Mouse (Mus musculus): Measurements from ENCODE around the gene Pabpc4. TPM values are rescaled to one million over a fixed set of nuclear protein-coding genes. Genes with fewer than 3 reads are reported as not detected.
"Not testable (repeated sequence)": the region's sequence is repeated elsewhere in the genome, so short reads cannot be mapped to it uniquely, and the experiment has no call there.

Pabpc4 gene
- total RNA-seq, 1 experiment from 2014 or later = 40.0 TPM

GRCm38 (mm10) chr4:123295026-123295425, 32.9 kb downstream of the Pabpc4 start:
- not testable (repeated sequence) for ATAC-seq (ENCODE audit: extremely low read depth, insufficient number of reproducible peaks, low FRiP score, poor library complexity, severe bottlenecking)

GRCm38 (mm10) chr4:123295516-123296147, 33.5 kb downstream of the Pabpc4 start:
- ATAC-seq (ENCODE audit: extremely low read depth, insufficient number of reproducible peaks, low FRiP score, poor library complexity, severe bottlenecking) = no peak

- ATAC-seq (ENCODE audit: extremely low read depth, insufficient number of reproducible peaks, low FRiP score, poor library complexity, severe bottlenecking) = no peak
These were observed 34.0 kb downstream of the Pabpc4 start for GRCm38 (mm10) chr4:123296148-123296534.

- ATAC-seq (ENCODE audit: extremely low read depth, insufficient number of reproducible peaks, low FRiP score, poor library complexity, severe bottlenecking) = no peak
These were observed 35.2 kb downstream of the Pabpc4 start for GRCm38 (mm10) chr4:123297195-123297960.

GRCm38 (mm10) chr4:123298226-123298625, 36.1 kb downstream of the Pabpc4 start:
- ATAC-seq (ENCODE audit: extremely low read depth, insufficient number of reproducible peaks, low FRiP score, poor library complexity, severe bottlenecking) = no peak

GRCm38 (mm10) chr4:123298980-123299670, 37.0 kb downstream of the Pabpc4 start:
- ATAC-seq (ENCODE audit: extremely low read depth, insufficient number of reproducible peaks, low FRiP score, poor library complexity, severe bottlenecking) = no peak

- ATAC-seq (ENCODE audit: extremely low read depth, insufficient number of reproducible peaks, low FRiP score, poor library complexity, severe bottlenecking) = peak; percentile 78
These were observed 43.6 kb downstream of the Pabpc4 start for GRCm38 (mm10) chr4:123305789-123306188.

GRCm38 (mm10) chr4:123306999-123307398, 44.8 kb downstream of the Pabpc4 start:
- no peak for ATAC-seq (ENCODE audit: extremely low read depth, insufficient number of reproducible peaks, low FRiP score, poor library complexity, severe bottlenecking)

- no peak for ATAC-seq (ENCODE audit: extremely low read depth, insufficient number of reproducible peaks, low FRiP score, poor library complexity, severe bottlenecking)
These were observed 46.1 kb downstream of the Pabpc4 start for GRCm38 (mm10) chr4:123308292-123308691.

GRCm38 (mm10) chr4:123311845-123312244, 49.7 kb downstream of the Pabpc4 start:
- ATAC-seq (ENCODE audit: extremely low read depth, insufficient number of reproducible peaks, low FRiP score, poor library complexity, severe bottlenecking) = no peak

- ATAC-seq (ENCODE audit: extremely low read depth, insufficient number of reproducible peaks, low FRiP score, poor library complexity, severe bottlenecking) = no peak
These were observed 50.9 kb downstream of the Pabpc4 start for GRCm38 (mm10) chr4:123313010-123313409.

- no peak for ATAC-seq (ENCODE audit: extremely low read depth, insufficient number of reproducible peaks, low FRiP score, poor library complexity, severe bottlenecking)
These were observed 52.3 kb downstream of the Pabpc4 start for GRCm38 (mm10) chr4:123314497-123314896.

- ATAC-seq (ENCODE audit: extremely low read depth, insufficient number of reproducible peaks, low FRiP score, poor library complexity, severe bottlenecking) = not testable (repeated sequence)
These were observed 60.8 kb downstream of the Pabpc4 start for GRCm38 (mm10) chr4:123322910-123323309.

- ATAC-seq (ENCODE audit: extremely low read depth, insufficient number of reproducible peaks, low FRiP score, poor library complexity, severe bottlenecking) = no peak
These were observed 61.4 kb downstream of the Pabpc4 start, which contains the start of gene Oxct2a for GRCm38 (mm10) chr4:123323534-123323933. Gene Oxct2a (minus strand): TSS chr4:123323634.

GRCm38 (mm10) chr4:123326087-123326486, 63.9 kb downstream of the Pabpc4 start:
- no peak for ATAC-seq (ENCODE audit: extremely low read depth, insufficient number of reproducible peaks, low FRiP score, poor library complexity, severe bottlenecking)

GRCm38 (mm10) chr4:123327630-123328029, 65.5 kb downstream of the Pabpc4 start:
- no peak for ATAC-seq (ENCODE audit: extremely low read depth, insufficient number of reproducible peaks, low FRiP score, poor library complexity, severe bottlenecking)

GRCm38 (mm10) chr4:123328946-123329345, 66.8 kb downstream of the Pabpc4 start:
- ATAC-seq (ENCODE audit: extremely low read depth, insufficient number of reproducible peaks, low FRiP score, poor library complexity, severe bottlenecking) = no peak

- ATAC-seq (ENCODE audit: extremely low read depth, insufficient number of reproducible peaks, low FRiP score, poor library complexity, severe bottlenecking) = no peak
These were observed 69.2 kb downstream of the Pabpc4 start for GRCm38 (mm10) chr4:123331326-123331725.

GRCm38 (mm10) chr4:123331961-123332360, 69.8 kb downstream of the Pabpc4 start:
- not testable (repeated sequence) for ATAC-seq (ENCODE audit: extremely low read depth, insufficient number of reproducible peaks, low FRiP score, poor library complexity, severe bottlenecking)

- ATAC-seq (ENCODE audit: extremely low read depth, insufficient number of reproducible peaks, low FRiP score, poor library complexity, severe bottlenecking) = no peak
These were observed 71.0 kb downstream of the Pabpc4 start for GRCm38 (mm10) chr4:123333151-123333550.

All from neutrophil, adult 5-6 weeks (primary cell).